Mouse (Mus musculus): Measurements from ENCODE around the gene Slc38a6. TPM values are rescaled to one million over a fixed set of nuclear protein-coding genes. Genes with fewer than 3 reads are reported as not detected.

The Slc38a6 gene
- polyA plus RNA-seq, 1 experiment from 2014 or later, result 6.2 TPM

- 49% methylated on average over 8 of the region's 8 CpGs for WGBS
- no peak for TF ChIP-seq CTCF (IDR thresholded peaks at IDR 0.05; ENCODE audit: low read depth)
- Histone ChIP-seq H3K4me1 (replicated peaks; ENCODE audit: insufficient read depth, low read length) (peaks cover 8% of the 10 kb centered on the region), H3K36me3 (ENCODE audit: insufficient read depth, low read length) (peaks cover 6% of the 10 kb centered on the region; the same call in 1 of the 2 replicates), H3K27ac (peak overlapping the region; percentile 82; the same call in 1 of the 2 replicates), H3K9me3 (replicated peaks; ENCODE audit: low read length) (no peaks in the 10 kb centered on the region), H3K9ac (ENCODE audit: low read depth, low read length) (no peak overlapping the region), H3K4me2 (ENCODE audit: low read length) (peak overlapping the region; percentile 83; the same call in 1 of the 2 replicates), H3K27me3 (ENCODE audit: insufficient read depth, low read length) (no peaks in the 10 kb centered on the region), H3K4me3 (replicated peaks; ENCODE audit: low read depth, low read length) (no peak overlapping the region)
- ATAC-seq (replicated peaks; ENCODE audit: low FRiP score, low read depth), result no peak
- DNase-seq (ENCODE audit: low spot score), result peak; percentile 57
Measured at GRCm38 (mm10) chr12:73287609-73288008, 1.0 kb downstream of the Slc38a6 start.

- TF ChIP-seq CTCF (IDR thresholded peaks at IDR 0.05; ENCODE audit: low read depth), result no peak
- 95% methylated on average over 3 of the region's 3 CpGs for WGBS
Measured at GRCm38 (mm10) chr12:73288626-73289025, 2.0 kb downstream of the Slc38a6 start.

GRCm38 (mm10) chr12:73294884-73295283 is 8.3 kb downstream of the Slc38a6 start:
- H3K36me3 ChIP-seq (ENCODE audit: insufficient read depth, low read length), result peaks cover 12% of the 10 kb centered on the region
- TF ChIP-seq CTCF (IDR thresholded peaks at IDR 0.05; ENCODE audit: low read depth), result no peak
- H3K4me3 ChIP-seq (replicated peaks; ENCODE audit: low read depth, low read length), result no peak overlapping the region
- ATAC-seq (replicated peaks; ENCODE audit: low FRiP score, low read depth) (no peak), DNase-seq (ENCODE audit: low spot score) (no peak)
- H3K9me3 ChIP-seq (replicated peaks; ENCODE audit: low read length), result no peaks in the 10 kb centered on the region
- H3K4me1 ChIP-seq (replicated peaks; ENCODE audit: insufficient read depth, low read length), result no peaks in the 10 kb centered on the region
- H3K27ac ChIP-seq, result no peak overlapping the region
- no peaks in the 10 kb centered on the region for H3K27me3 ChIP-seq (ENCODE audit: insufficient read depth, low read length)
- no peak overlapping the region for H3K9ac ChIP-seq (ENCODE audit: low read depth, low read length)
- no peak overlapping the region for H3K4me2 ChIP-seq (ENCODE audit: low read length)

More at GRCm38 (mm10) chr12:73288626-73289025, 2.0 kb downstream of the Slc38a6 start:
- Histone ChIP-seq H3K9ac (ENCODE audit: low read depth, low read length) (no peak overlapping the region), H3K27ac (no peak overlapping the region), H3K4me3 (replicated peaks; ENCODE audit: low read depth, low read length) (no peak overlapping the region), H3K4me2 (ENCODE audit: low read length) (no peak overlapping the region), H3K9me3 (replicated peaks; ENCODE audit: low read length) (no peaks in the 10 kb centered on the region), H3K36me3 (ENCODE audit: insufficient read depth, low read length) (peaks cover 6% of the 10 kb centered on the region; the same call in 1 of the 2 replicates), H3K4me1 (replicated peaks; ENCODE audit: insufficient read depth, low read length) (peaks cover 8% of the 10 kb centered on the region), H3K27me3 (ENCODE audit: insufficient read depth, low read length) (no peaks in the 10 kb centered on the region)
- ATAC-seq (replicated peaks; ENCODE audit: low FRiP score, low read depth) (no peak), DNase-seq (ENCODE audit: low spot score) (no peak)

- DNase-seq (ENCODE audit: low spot score) (no peak), ATAC-seq (replicated peaks; ENCODE audit: low FRiP score, low read depth) (no peak)
- Histone ChIP-seq H3K36me3 (ENCODE audit: insufficient read depth, low read length) (peaks cover 12% of the 10 kb centered on the region), H3K4me1 (replicated peaks; ENCODE audit: insufficient read depth, low read length) (no peaks in the 10 kb centered on the region), H3K4me2 (ENCODE audit: low read length) (no peak overlapping the region), H3K4me3 (replicated peaks; ENCODE audit: low read depth, low read length) (no peak overlapping the region), H3K27ac (no peak overlapping the region), H3K9ac (ENCODE audit: low read depth, low read length) (no peak overlapping the region), H3K9me3 (replicated peaks; ENCODE audit: low read length) (no peaks in the 10 kb centered on the region), H3K27me3 (ENCODE audit: insufficient read depth, low read length) (no peaks in the 10 kb centered on the region)
- no peak for TF ChIP-seq CTCF (IDR thresholded peaks at IDR 0.05; ENCODE audit: low read depth)
- WGBS, result 88% methylated on average over 11 of the region's 11 CpGs
Measured at GRCm38 (mm10) chr12:73295505-73296140, 9.0 kb downstream of the Slc38a6 start.

- Histone ChIP-seq H3K4me2 (ENCODE audit: low read length) (no peak overlapping the region), H3K27me3 (ENCODE audit: insufficient read depth, low read length) (no peaks in the 10 kb centered on the region), H3K4me3 (replicated peaks; ENCODE audit: low read depth, low read length) (no peak overlapping the region), H3K36me3 (ENCODE audit: insufficient read depth, low read length) (peaks cover 7% of the 10 kb centered on the region; the same call in 1 of the 2 replicates), H3K27ac (no peak overlapping the region), H3K9me3 (replicated peaks; ENCODE audit: low read length) (no peaks in the 10 kb centered on the region), H3K9ac (ENCODE audit: low read depth, low read length) (no peak overlapping the region), H3K4me1 (replicated peaks; ENCODE audit: insufficient read depth, low read length) (no peaks in the 10 kb centered on the region)
- no peak for DNase-seq (ENCODE audit: low spot score)
- WGBS, result 96% methylated on average over 5 of the region's 5 CpGs
- no peak for ATAC-seq (replicated peaks; ENCODE audit: low FRiP score, low read depth)
- no peak for TF ChIP-seq CTCF (IDR thresholded peaks at IDR 0.05; ENCODE audit: low read depth)
Measured at GRCm38 (mm10) chr12:73298621-73299020, 12.0 kb downstream of the Slc38a6 start.

GRCm38 (mm10) chr12:73300531-73300930 is 14.0 kb downstream of the Slc38a6 start:
- no peaks in the 10 kb centered on the region for H3K27me3 ChIP-seq (ENCODE audit: insufficient read depth, low read length)
- no peak for TF ChIP-seq CTCF (IDR thresholded peaks at IDR 0.05; ENCODE audit: low read depth)
- ATAC-seq (replicated peaks; ENCODE audit: low FRiP score, low read depth), result no peak
- H3K9me3 ChIP-seq (replicated peaks; ENCODE audit: low read length), result no peaks in the 10 kb centered on the region
- H3K36me3 ChIP-seq (ENCODE audit: insufficient read depth, low read length), result peaks cover 10% of the 10 kb centered on the region; the same call in 1 of the 2 replicates
- no peak overlapping the region for H3K27ac ChIP-seq
- no peak overlapping the region for H3K4me2 ChIP-seq (ENCODE audit: low read length)
- no peak overlapping the region for H3K9ac ChIP-seq (ENCODE audit: low read depth, low read length)
- no peak overlapping the region for H3K4me3 ChIP-seq (replicated peaks; ENCODE audit: low read depth, low read length)
- H3K4me1 ChIP-seq (replicated peaks; ENCODE audit: insufficient read depth, low read length), result no peaks in the 10 kb centered on the region
- WGBS, result 75% methylated on average over 2 of the region's 2 CpGs
- no peak for DNase-seq (ENCODE audit: low spot score)

Data from kidney, postnatal 0 days (tissue).